Mouse (Mus musculus): ENCODE measurements at regions not wholly inside any gene's neighbourhood (a gene's known extent, or its start where the extent isn't known, plus 50 kb on each side); places are given as distances from the start of the nearest gene placed in this dataset.

- no peaks in the 10 kb centered on the region for H3K9me3 ChIP-seq
- 0 out of 2 replicates have a peak overlapping the region, but pooled peaks have one; percentile 5 for H3K27ac ChIP-seq
- peaks cover 9% of the 10 kb centered on the region; the same call in 1 of the 2 replicates for H3K4me1 ChIP-seq
- WGBS, result 42% methylated on average over 9 of the region's 9 CpGs
- no peaks in the 10 kb centered on the region for H3K36me3 ChIP-seq
- no peak for ATAC-seq (ENCODE audit: borderline replicate concordance, extremely low read depth, low FRiP score, low TSS enrichment)
- no peaks in the 10 kb centered on the region for H3K27me3 ChIP-seq
- H3K9ac ChIP-seq, result no peak overlapping the region
- no peak overlapping the region for H3K4me2 ChIP-seq
- no peak overlapping the region for H3K4me3 ChIP-seq
These were observed 242.7 kb downstream of the Rngtt start for GRCm38 (mm10) chr4:33552856-33553255.

GRCm38 (mm10) chr4:33554606-33555005 lies 244.5 kb downstream of the Rngtt start:
- no peaks in the 10 kb centered on the region for H3K36me3 ChIP-seq
- no peak overlapping the region for H3K4me2 ChIP-seq

GRCm38 (mm10) chr4:33555231-33555933 lies 245.3 kb downstream of the Rngtt start:
- Histone ChIP-seq H3K27ac (no peak overlapping the region), H3K4me3 (no peak overlapping the region), H3K9ac (no peak overlapping the region), H3K4me2 (no peak overlapping the region), H3K4me1 (peaks cover 9% of the 10 kb centered on the region; the same call in 1 of the 2 replicates), H3K9me3 (no peaks in the 10 kb centered on the region), H3K36me3 (no peaks in the 10 kb centered on the region), H3K27me3 (no peaks in the 10 kb centered on the region)
- ATAC-seq (ENCODE audit: borderline replicate concordance, extremely low read depth, low FRiP score, low TSS enrichment), result no peak
- WGBS, result 18% methylated on average over 14 of the region's 14 CpGs

More at GRCm38 (mm10) chr4:33554606-33555005, 244.5 kb downstream of the Rngtt start:
- Histone ChIP-seq H3K27me3 (no peaks in the 10 kb centered on the region), H3K9me3 (no peaks in the 10 kb centered on the region), H3K4me3 (no peak overlapping the region), H3K27ac (no peak overlapping the region), H3K9ac (no peak overlapping the region), H3K4me1 (peaks cover 9% of the 10 kb centered on the region; the same call in 1 of the 2 replicates)
- WGBS, result 26% methylated on average over 6 of the region's 6 CpGs
- no peak for ATAC-seq (ENCODE audit: borderline replicate concordance, extremely low read depth, low FRiP score, low TSS enrichment)

- Histone ChIP-seq H3K4me3 (no peak overlapping the region), H3K9me3 (no peaks in the 10 kb centered on the region), H3K4me2 (no peak overlapping the region), H3K27me3 (no peaks in the 10 kb centered on the region), H3K36me3 (no peaks in the 10 kb centered on the region), H3K4me1 (peaks cover 9% of the 10 kb centered on the region; the same call in 1 of the 2 replicates), H3K27ac (no peak overlapping the region), H3K9ac (no peak overlapping the region)
- no peak for ATAC-seq (ENCODE audit: borderline replicate concordance, extremely low read depth, low FRiP score, low TSS enrichment)
- WGBS, result 47% methylated on average over 12 of the region's 12 CpGs
These were observed 245.9 kb downstream of the Rngtt start for GRCm38 (mm10) chr4:33555966-33556365.

GRCm38 (mm10) chr4:33556661-33557540 lies 246.8 kb downstream of the Rngtt start:
- ATAC-seq (ENCODE audit: borderline replicate concordance, extremely low read depth, low FRiP score, low TSS enrichment), result no peak
- Histone ChIP-seq H3K9ac (no peak overlapping the region), H3K27me3 (no peaks in the 10 kb centered on the region), H3K27ac (no peak overlapping the region), H3K4me1 (peaks cover 9% of the 10 kb centered on the region; the same call in 1 of the 2 replicates), H3K4me2 (no peak overlapping the region), H3K9me3 (no peaks in the 10 kb centered on the region), H3K36me3 (no peaks in the 10 kb centered on the region), H3K4me3 (no peak overlapping the region)
- WGBS, result 68% methylated on average over 12 of the region's 12 CpGs

GRCm38 (mm10) chr4:33570274-33570673 lies 260.2 kb downstream of the Rngtt start:
- Histone ChIP-seq H3K27me3 (no peaks in the 10 kb centered on the region), H3K9me3 (no peaks in the 10 kb centered on the region), H3K4me2 (no peak overlapping the region), H3K4me3 (no peak overlapping the region), H3K9ac (no peak overlapping the region), H3K36me3 (no peaks in the 10 kb centered on the region), H3K4me1 (no peaks in the 10 kb centered on the region), H3K27ac (no peak overlapping the region)
- no peak for ATAC-seq (ENCODE audit: borderline replicate concordance, extremely low read depth, low FRiP score, low TSS enrichment)
- WGBS, result 72% methylated on average over 5 of the region's 5 CpGs

GRCm38 (mm10) chr4:33571351-33571750 lies 261.2 kb downstream of the Rngtt start:
- no peak overlapping the region for H3K4me2 ChIP-seq
- H3K4me1 ChIP-seq, result no peaks in the 10 kb centered on the region
- H3K27ac ChIP-seq, result no peak overlapping the region
- no peaks in the 10 kb centered on the region for H3K36me3 ChIP-seq
- no peak for ATAC-seq (ENCODE audit: borderline replicate concordance, extremely low read depth, low FRiP score, low TSS enrichment)
- no peaks in the 10 kb centered on the region for H3K9me3 ChIP-seq
- no peak overlapping the region for H3K4me3 ChIP-seq
- WGBS, result 45% methylated on average over 6 of the region's 6 CpGs
- no peak overlapping the region for H3K9ac ChIP-seq
- no peaks in the 10 kb centered on the region for H3K27me3 ChIP-seq

GRCm38 (mm10) chr4:33577631-33578030 lies 267.5 kb downstream of the Rngtt start:
- Histone ChIP-seq H3K27ac (no peak overlapping the region), H3K9ac (no peak overlapping the region), H3K9me3 (no peaks in the 10 kb centered on the region), H3K4me3 (no peak overlapping the region), H3K4me1 (no peaks in the 10 kb centered on the region), H3K27me3 (no peaks in the 10 kb centered on the region), H3K4me2 (no peak overlapping the region), H3K36me3 (no peaks in the 10 kb centered on the region)
- no peak for ATAC-seq (ENCODE audit: borderline replicate concordance, extremely low read depth, low FRiP score, low TSS enrichment)
- WGBS, result 87% methylated on average over 6 of the region's 6 CpGs

- Histone ChIP-seq H3K9me3 (no peaks in the 10 kb centered on the region), H3K4me1 (no peaks in the 10 kb centered on the region), H3K36me3 (no peaks in the 10 kb centered on the region), H3K9ac (no peak overlapping the region), H3K4me3 (no peak overlapping the region), H3K4me2 (no peak overlapping the region), H3K27ac (no peak overlapping the region), H3K27me3 (no peaks in the 10 kb centered on the region)
- 69% methylated on average over 8 of the region's 8 CpGs for WGBS
- no peak for ATAC-seq (ENCODE audit: borderline replicate concordance, extremely low read depth, low FRiP score, low TSS enrichment)
These were observed 270.4 kb downstream of the Rngtt start for GRCm38 (mm10) chr4:33580491-33580890.

- Histone ChIP-seq H3K4me2 (no peak overlapping the region), H3K36me3 (no peaks in the 10 kb centered on the region), H3K4me3 (no peak overlapping the region), H3K9me3 (no peaks in the 10 kb centered on the region), H3K4me1 (0 out of 2 replicates have a peak, but pooled peaks cover under 1% of the 10 kb centered on the region), H3K27ac (no peak overlapping the region), H3K27me3 (no peaks in the 10 kb centered on the region), H3K9ac (no peak overlapping the region)
- 65% methylated on average over 15 of the region's 15 CpGs for WGBS
- ATAC-seq (ENCODE audit: borderline replicate concordance, extremely low read depth, low FRiP score, low TSS enrichment), result no peak
These were observed 271.1 kb downstream of the Rngtt start for GRCm38 (mm10) chr4:33581180-33581591.

- ATAC-seq (ENCODE audit: borderline replicate concordance, extremely low read depth, low FRiP score, low TSS enrichment), result no peak
- no peaks in the 10 kb centered on the region for H3K36me3 ChIP-seq
- no peaks in the 10 kb centered on the region for H3K27me3 ChIP-seq
- no peak overlapping the region for H3K4me2 ChIP-seq
- no peaks in the 10 kb centered on the region for H3K9me3 ChIP-seq
- H3K4me1 ChIP-seq, result peaks cover 5% of the 10 kb centered on the region
- no peak overlapping the region for H3K9ac ChIP-seq
- H3K27ac ChIP-seq, result no peak overlapping the region
- 67% methylated on average over 17 of the region's 17 CpGs for WGBS
- H3K4me3 ChIP-seq, result no peak overlapping the region
These were observed 271.8 kb downstream of the Rngtt start for GRCm38 (mm10) chr4:33581766-33582525.

Data from lung, embryonic 15.5 days (tissue).